Mouse (Mus musculus) G1E (cell line): ENCODE results near the gene Cldn7. TPM values are rescaled to one million over a fixed set of nuclear protein-coding genes. Genes with fewer than 3 reads are reported as not detected.

Source experiments
- ATAC-seq: 2 replicates; pipeline ENCODE4 v1.8.0; 2016; ENCODE audit warnings: mild to moderate bottlenecking; ENCODE audit not compliant: insufficient number of reproducible peaks, poor library complexity, low FRiP score, severe bottlenecking; ENCODE audit errors: extremely low read depth
- DNase-seq: peaks from one replicate; pipeline ENCODE4 v3.0.0; 2012; ENCODE audit warnings: low spot score
- H3K27me3 ChIP-seq: 2 replicates; pipeline ENCODE4 v1.6.1; 2012; ENCODE audit warnings: mild to moderate bottlenecking, low read length, inconsistent platforms; ENCODE audit not compliant: insufficient read depth
- H3K36me3 ChIP-seq: replicated peaks from 2 replicates; pipeline ENCODE3; 2012; ENCODE audit warnings: mild to moderate bottlenecking, inconsistent platforms
- H3K4me1 ChIP-seq: 2 replicates; pipeline ENCODE4 v1.6.1; 2012; ENCODE audit warnings: low read depth, low read length, inconsistent platforms, mixed read lengths; ENCODE audit not compliant: insufficient read depth
- H3K4me3 ChIP-seq: 2 replicates; pipeline ENCODE4 v1.5.1; 2012; ENCODE audit warnings: low read depth, mild to moderate bottlenecking, inconsistent platforms, low read length, moderate library complexity, mixed read lengths
- H3K9me3 ChIP-seq: replicated peaks from 2 replicates; pipeline ENCODE4 v1.6.1; 2012; ENCODE audit warnings: inconsistent platforms
- CTCF ChIP-seq: IDR thresholded peaks from 2 replicates; pipeline ENCODE4 v1.5.1; 2012; ENCODE audit warnings: low read depth, low read length, inconsistent platforms, mixed read lengths
- GATA1 ChIP-seq: IDR thresholded peaks from 2 replicates; pipeline ENCODE4 v1.6.1; 2012; ENCODE audit warnings: borderline replicate concordance, low read length, inconsistent platforms, mixed read lengths
- GATA2 ChIP-seq: IDR thresholded peaks from 2 replicates; pipeline ENCODE4 v1.6.1; 2012; ENCODE audit warnings: low read depth, low read length, inconsistent platforms, borderline replicate concordance
- POLR2AphosphoS5 ChIP-seq: IDR thresholded peaks from 2 replicates; pipeline ENCODE4 v1.6.1; 2012; ENCODE audit warnings: low read depth, low read length, inconsistent platforms; ENCODE audit not compliant: insufficient replicate concordance
- TAL1 ChIP-seq: conservative IDR thresholded peaks from 2 replicates; pipeline ENCODE4 v1.6.1; 2012; ENCODE audit warnings: low read depth, low read length, inconsistent platforms, mixed read lengths
- polyA plus RNA-seq: library from polyadenylated mRNA; stranded (reverse); fragments of >175 nt; gene quantifications from 2 replicates; pipeline ENCODE4 v1.2.3, GENCODE M21; 2012
- total RNA-seq, 2 experiments: library from RNA; stranded (forward) in 1 of 2; stranded (reverse) in 1 of 2; fragments of 200-1000 nt in 1 of 2; fragments of >200 nt in 1 of 2; fragmentation: Nextera tagmentation in 1 of 2; gene quantifications; 2 replicates each; pipeline ENCODE4 v1.2.3; 2014 to 2017

Cldn7 gene
- total and polyA plus RNA-seq, 3 experiments = not detected

DNA sequence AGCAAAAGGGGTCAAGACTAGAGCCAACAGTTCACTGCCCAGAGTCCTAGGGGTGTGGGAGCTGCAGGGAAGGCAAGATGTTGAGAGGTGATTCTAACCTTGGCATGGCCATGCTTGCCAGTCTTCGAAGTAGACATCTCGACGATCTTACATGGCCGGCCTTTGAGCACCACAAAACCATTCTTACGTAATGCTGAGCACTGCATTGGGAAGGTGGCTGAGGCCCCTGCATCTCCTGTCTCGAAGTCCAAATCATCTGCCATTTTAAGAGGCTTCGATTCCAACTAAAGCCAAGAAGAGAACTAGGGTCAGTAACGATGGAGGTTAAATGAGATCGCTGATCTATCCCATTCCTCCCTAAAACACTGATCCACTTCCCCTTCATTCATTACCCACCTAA lies 45.5 kb upstream of the Cldn7 start:
- peaks cover 64% of the 10 kb centered on the region for H3K36me3 ChIP-seq
- H3K27me3 ChIP-seq = no peaks in the 10 kb centered on the region
- H3K4me3 ChIP-seq = peak overlapping the region; percentile 96
- H3K9me3 ChIP-seq = no peaks in the 10 kb centered on the region
- no peak for ATAC-seq
- no peak for TF ChIP-seq TAL1
- no peak for TF ChIP-seq GATA1
- TF ChIP-seq CTCF = no peak
- TF ChIP-seq GATA2 = no peak
- no peak for TF ChIP-seq POLR2AphosphoS5
- DNase-seq = no peak
- H3K4me1 ChIP-seq = peaks cover 66% of the 10 kb centered on the region

DNA sequence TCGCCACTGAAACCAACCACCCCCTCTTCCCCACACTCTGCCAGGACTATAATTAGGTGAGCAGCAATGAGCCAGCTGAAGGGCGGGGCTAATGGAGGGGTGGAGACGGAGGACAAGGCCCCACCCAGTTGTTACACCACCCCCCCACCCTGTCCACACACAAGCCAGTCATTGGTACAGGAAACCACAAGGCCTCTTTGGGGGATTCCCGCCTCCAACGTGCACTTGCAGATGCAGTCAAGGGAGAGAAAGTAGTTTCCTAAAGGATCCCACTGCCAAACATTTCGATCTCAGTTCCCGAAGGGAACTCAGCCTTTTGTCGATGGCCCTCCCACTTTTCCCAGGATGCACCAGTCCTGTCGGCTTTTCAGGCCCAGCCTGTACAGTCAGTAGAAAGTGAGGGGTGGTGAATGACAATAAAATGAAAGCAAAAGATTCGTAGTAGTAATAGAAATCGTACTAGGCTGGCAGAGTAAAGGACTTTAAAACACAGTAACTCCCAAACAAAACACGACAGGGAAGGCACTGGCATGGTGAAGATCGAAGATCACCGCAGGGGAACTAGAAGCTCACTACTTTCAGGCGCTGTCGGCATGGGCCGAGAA lies 44.8 kb upstream of the Cldn7 start:
- H3K4me3 ChIP-seq = peak overlapping the region; percentile 96
- peak; percentile 76 for DNase-seq
- H3K36me3 ChIP-seq = peaks cover 57% of the 10 kb centered on the region
- TF ChIP-seq GATA1 = no peak
- TF ChIP-seq GATA2 = no peak
- TF ChIP-seq TAL1 = no peak
- TF ChIP-seq POLR2AphosphoS5 = no peak
- TF ChIP-seq CTCF = no peak
- H3K9me3 ChIP-seq = no peaks in the 10 kb centered on the region
- ATAC-seq = no peak; the same call in 1 of the 2 replicates
- peaks cover 61% of the 10 kb centered on the region for H3K4me1 ChIP-seq
- H3K27me3 ChIP-seq = no peaks in the 10 kb centered on the region

DNA sequence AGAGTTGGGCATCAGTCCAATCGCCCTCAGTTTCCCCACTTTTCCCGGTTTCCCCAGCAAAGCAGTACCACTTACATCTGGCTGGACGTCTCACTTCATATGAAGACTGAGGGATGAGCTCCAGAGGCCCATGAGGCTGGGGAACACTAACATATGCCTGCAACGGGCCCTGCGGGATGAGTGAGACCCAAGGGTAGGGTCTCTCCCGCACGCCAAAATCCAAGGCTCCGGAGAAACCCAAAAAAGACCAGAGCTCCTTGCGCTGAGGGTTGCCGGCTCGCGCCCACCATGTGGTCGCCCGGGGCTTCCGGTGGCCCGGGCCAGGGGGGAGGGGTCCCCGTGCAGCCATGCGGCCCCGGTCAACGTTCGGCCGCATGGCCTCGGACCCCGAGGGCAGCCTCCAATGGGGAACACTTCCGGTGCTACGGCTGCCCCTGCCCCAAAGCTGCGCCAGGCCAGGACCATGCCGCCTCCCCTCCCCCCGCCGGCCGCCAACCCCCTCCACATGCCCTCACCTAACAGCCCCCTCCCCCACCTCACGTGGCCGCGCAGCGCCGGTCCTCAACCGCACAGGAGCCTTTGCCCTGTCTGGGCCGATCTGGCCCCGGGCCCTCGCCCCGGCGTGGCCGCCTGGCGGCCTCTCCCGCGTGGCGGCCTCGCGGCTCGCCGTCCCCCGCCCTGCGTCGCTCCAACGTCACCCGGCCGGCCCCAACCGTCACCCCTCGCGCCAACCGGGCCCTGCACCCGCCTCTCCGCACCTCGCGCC lies 44.1 kb upstream of the Cldn7 start:
- TF ChIP-seq GATA2 = no peak
- no peak for TF ChIP-seq CTCF
- DNase-seq = peak; percentile 45
- H3K4me1 ChIP-seq = peaks cover 55% of the 10 kb centered on the region
- H3K4me3 ChIP-seq = peak overlapping the region; percentile 96
- H3K9me3 ChIP-seq = no peaks in the 10 kb centered on the region
- no peaks in the 10 kb centered on the region for H3K27me3 ChIP-seq
- H3K36me3 ChIP-seq = peaks cover 50% of the 10 kb centered on the region
- no peak for ATAC-seq

DNA sequence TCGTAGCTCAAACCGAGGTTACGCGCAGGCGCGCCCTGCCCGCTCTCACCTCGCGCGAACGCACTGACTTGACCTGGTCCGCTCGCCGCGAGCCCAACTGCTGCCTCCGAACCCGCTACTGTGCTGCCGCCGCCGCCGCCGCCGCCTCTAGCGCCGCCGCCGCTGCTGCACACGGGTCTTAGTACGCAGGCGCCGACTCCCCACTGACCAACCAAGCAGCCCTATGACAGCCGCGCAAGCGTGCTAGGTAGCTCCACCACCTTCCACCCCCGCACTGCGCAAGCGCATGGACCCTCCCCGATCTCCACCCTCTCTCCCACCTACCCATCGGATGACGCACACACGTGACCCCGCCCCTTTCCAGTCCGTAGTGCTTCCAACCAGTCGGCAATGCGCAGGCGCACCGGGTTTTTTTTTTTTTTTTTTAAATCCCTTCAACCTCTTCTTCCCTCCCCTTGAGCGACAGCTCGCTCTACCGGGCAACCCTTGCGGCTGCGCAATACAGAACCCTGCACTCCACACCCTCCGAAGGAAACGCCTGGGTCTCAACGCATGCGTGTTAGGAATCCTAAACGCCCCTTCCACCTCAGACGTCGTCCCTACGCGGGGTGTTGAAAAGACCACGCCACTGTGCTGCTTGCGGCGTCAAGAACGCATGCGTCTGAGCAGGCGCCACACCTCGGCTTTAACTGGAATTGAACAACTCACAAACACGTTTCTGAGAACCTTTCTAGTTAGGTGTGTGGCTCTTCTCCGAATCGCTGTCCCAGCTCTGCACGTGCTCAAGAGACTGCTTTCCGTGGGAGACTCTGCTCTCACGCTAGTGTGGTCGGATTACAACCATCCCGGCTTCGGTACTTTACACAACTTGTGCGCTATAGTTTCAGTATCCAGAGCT lies 43.2 kb upstream of the Cldn7 start, which contains the start of gene Eif5a:
TSS of gene Eif5a (minus strand) at position 845 of the 898 bp plus-strand sequence.
- Histone ChIP-seq H3K4me1 (peaks cover 46% of the 10 kb centered on the region), H3K36me3 (peaks cover 41% of the 10 kb centered on the region), H3K9me3 (no peaks in the 10 kb centered on the region), H3K4me3 (peak within 1 kb of the TSS; percentile 96), H3K27me3 (no peaks in the 10 kb centered on the region)
- DNase-seq = peak; percentile 93
- ATAC-seq = peak; percentile 85
- TF ChIP-seq GATA1 = no peak
- no peak for TF ChIP-seq CTCF
- no peak for TF ChIP-seq TAL1
- no peak for TF ChIP-seq GATA2
- TF ChIP-seq POLR2AphosphoS5 = no peak

DNA sequence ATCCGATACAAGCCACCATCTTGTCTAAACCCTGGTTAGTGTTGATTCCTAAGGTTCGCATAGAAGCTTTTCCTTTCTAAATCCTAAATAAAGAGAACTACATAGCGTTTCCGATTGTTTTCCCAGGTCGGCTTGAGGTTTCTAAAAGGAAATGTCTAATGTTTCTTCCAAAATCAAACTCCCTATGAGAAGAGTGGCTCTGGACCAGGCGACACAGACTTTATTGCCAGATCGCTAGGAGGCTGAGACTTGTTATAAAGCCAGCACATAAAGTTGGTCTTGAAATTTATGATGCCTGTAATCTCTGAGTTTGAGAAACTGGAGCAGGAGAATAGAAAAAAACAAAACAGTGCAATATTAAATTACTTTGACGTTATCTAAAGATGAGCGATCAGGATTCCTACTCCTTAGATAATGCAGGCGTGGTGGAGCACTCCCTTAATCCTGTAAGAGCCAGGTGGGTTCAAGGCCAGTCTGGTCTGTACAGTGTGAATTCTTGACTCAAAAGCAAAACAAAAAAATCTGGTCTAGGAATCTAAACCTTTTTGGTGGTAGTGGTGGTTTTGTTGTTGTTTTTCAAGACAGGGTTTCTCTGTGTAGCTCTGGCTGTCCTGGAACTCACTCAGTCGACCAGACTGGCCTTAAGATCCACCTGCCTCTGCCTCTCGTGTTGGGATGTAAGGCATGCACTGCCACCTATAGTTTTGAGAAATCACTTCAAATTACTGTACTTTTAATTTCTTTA lies 42.4 kb upstream of the Cldn7 start:
- Histone ChIP-seq H3K4me3 (peak overlapping the region; percentile 96), H3K4me1 (peaks cover 38% of the 10 kb centered on the region), H3K27me3 (no peaks in the 10 kb centered on the region), H3K9me3 (no peaks in the 10 kb centered on the region), H3K36me3 (peaks cover 34% of the 10 kb centered on the region)
- ATAC-seq (no peak), DNase-seq (no peak)
- TF ChIP-seq CTCF (no peak), GATA2 (no peak), POLR2AphosphoS5 (no peak), TAL1 (no peak)

DNA sequence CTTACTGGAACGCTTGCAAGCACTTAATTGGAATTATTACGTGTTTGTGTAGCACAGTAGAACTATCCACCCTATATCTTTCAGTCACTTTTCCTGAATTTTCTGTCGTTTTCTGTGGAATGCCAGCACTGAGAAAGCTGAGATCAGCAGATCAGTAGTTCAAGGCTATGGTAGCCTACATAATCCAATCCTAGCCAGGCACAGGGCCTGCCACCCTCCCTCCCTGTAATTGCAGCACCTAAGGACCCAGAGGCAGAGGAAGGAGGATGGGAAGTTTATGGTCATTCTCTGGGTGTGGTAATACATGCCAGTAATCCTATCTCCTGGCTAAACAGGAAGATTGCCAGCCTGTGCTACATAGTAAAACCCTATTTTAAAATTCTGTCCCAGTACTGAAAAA lies 41.8 kb upstream of the Cldn7 start:
- DNase-seq = no peak
- H3K36me3 ChIP-seq = peaks cover 27% of the 10 kb centered on the region
- no peak for TF ChIP-seq GATA2
- ATAC-seq = no peak
- H3K4me3 ChIP-seq = peak overlapping the region; percentile 20; the same call in 1 of the 2 replicates
- no peaks in the 10 kb centered on the region for H3K9me3 ChIP-seq
- H3K4me1 ChIP-seq = peaks cover 32% of the 10 kb centered on the region
- no peaks in the 10 kb centered on the region for H3K27me3 ChIP-seq
